Mouse (Mus musculus) heart, postnatal 4 days (tissue): ENCODE measurements around the gene Gm28048. TPM values are rescaled to one million over a fixed set of nuclear protein-coding genes. Genes with fewer than 3 reads are reported as not detected.

Source experiments
- DNase-seq: peaks from one replicate; pipeline ENCODE4 v3.0.0; 2021
- total RNA-seq, 2 experiments: library from RNA; stranded (reverse); gene quantifications; 2 replicates each; pipeline ENCODE4 v1.2.3; 2021

Gm28048 gene
- total RNA-seq, 2 experiments from 2014 or later = 7.6 to 8.1 TPM

DNA sequence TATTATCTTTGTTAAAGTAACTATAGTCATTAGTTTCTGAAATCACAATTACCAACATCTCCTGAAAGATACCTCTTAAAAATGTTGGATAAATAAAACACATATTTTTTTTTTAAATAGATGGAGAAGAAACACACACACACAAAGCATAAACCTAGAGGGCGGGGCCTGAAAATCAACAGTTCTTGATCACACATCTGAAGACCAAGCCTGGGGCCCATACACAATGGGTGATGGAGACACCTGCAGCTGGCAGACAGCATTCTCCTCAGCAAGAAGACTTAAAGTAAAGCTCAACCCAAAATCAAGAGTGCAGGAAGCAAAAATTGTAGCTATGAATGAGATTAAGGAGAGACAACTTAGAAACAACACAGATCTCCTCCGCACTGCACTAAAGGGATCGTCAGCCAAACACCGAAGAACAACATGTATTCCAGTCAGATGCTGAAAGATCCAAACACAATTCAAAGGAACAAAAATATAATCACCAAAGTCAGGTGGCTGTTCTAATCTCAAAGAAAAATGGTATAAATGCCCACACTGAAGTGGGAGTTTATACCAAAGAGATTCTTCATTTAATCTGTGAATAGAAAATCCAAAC is 44.1 kb downstream of the Gm28048 start:
- DNase-seq = no peak

DNA sequence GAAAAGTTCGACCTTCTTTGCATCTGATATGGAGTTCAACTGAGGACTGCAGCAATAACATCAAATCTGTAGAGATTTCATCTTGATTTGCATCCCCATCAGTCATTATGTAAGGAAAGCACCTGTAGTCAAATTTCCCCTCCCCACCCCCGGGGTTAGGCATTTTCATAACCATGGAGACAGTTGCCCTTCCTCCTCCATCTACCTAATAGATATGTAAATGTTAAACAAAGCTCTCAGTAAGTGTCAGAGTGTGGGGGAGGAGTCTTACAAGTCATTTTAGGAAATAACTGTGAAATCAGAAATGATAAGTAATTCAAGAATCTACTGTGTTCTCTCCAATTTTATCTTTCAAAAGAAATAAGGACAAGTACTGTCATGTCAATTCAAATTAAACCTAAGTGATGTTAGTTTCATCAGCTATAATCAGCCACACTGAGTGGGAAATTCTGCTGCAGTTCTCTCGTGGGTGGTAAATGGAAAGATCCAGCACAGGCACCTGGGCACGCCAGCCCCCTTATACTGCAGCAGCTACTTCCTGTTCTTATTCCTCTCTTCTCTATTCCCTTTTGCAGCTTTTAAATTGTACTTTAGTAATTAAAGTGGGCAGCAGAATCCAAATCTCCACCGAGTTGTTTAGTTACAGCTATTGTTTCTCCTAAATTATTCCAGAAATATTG is 45.3 kb downstream of the Gm28048 start:
- no peak for DNase-seq

DNA sequence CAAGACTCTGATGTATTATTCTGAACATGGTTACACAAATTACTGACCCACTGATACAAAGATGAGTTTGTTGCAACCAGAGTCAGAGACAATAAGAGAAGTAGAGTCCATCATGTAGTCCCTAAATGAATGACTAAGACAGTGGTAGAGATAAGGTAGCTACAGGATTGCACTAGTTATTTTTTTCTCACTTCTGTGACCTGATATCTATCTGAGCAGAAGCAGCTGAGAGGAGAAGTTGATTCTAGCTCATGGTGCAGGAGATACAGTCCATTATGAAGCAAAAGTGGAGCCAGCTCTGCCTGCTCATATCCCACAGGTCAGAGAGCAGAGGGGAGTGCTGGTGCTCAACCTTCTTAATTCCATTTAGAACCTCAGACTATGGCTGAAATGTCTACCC is 49.7 kb downstream of the Gm28048 start:
- DNase-seq = no peak

DNA sequence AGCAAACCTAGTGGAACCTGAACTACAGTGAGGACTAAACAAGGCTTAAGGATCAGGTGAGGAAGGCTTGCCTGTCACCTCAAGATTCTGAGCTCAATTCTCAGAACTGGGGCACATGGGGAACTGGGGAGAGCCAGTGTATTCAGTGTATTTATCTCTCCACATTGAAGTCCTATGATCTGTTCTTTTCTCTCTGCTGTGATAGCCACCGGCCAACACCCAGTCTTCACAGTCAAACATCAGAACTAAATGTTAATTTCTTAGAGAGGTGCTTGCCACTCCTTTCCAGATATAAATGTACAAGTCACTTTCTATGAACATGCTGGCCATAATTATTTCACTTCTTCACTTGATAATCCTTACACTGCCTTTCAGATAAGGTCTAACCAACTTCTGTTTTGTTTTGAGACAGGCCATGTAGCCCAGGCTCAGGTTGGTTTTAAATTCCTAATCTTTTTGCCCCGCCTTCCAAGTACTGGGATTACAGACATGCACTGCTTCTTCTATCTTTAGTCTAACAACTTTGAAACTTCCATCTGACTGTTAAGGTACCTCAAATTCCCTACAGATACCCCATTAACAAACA is 50.5 kb downstream of the Gm28048 start:
- DNase-seq = no peak

DNA sequence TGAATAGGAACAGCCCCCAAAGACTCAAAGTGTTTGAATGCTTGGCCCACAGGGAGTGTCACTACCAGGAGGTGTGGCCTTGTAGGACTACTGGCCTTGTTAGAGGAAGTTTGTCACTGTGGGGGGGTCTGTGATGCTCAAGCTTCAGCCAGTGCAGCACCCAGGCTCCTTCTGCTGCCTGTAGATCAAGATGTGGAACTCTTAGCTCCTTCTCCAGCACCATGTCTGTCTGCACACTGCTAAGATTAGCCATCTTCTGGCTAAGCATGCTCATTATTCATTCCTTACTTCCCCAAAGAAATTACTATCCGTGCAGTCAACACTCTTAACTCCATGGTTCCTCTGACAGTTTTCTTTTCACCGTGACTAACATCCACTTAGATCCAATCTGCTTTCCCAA is 51.8 kb downstream of the Gm28048 start:
- DNase-seq = no peak

DNA sequence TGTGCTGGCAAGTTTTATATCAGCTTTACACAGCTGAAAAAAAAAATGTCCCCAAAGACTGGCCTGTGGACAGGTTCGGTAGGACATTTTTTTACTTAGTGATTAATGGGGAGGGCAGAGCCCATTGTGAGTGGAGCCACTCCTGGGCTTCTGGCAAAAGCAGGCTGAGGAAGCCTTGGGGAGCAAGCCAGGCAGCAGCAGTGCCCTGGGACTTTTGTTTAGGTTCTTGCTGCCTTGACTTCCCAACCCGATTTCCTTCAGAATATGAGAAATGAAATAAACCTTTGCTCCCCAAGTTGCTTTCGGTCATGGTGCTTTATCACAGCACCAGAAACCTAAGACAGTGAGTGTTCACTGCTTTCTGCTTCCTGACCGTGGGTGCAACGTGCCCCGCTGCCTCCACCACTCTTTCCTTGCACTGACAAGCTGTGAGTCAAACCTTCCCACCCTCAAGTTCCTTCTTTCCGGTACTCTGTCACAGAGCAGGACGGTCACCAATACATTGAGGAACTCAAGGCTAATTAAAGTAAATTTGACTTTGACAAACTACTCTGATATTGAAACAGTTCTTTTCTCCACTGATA is 53.2 kb downstream of the Gm28048 start:
- no peak for DNase-seq

DNA sequence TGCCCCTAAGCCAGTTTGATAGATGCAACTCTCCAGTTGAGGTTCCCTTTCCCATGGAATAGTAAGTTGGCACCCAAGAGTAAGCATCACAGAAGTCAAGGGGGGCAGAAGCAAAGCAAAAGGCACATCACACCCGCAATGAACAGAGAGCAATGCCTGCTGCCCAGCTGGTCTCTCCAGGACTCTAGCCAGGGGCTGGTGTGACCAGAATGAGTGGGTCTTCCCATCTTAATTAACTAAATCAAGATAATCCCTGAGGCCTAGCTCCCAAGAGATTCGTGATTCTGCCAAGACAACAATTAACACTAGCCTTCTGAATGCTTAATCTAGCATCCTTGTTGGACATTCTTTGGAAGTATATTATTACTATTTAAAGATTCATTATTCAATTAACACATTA is 58.3 kb downstream of the Gm28048 start:
- DNase-seq = no peak

DNA sequence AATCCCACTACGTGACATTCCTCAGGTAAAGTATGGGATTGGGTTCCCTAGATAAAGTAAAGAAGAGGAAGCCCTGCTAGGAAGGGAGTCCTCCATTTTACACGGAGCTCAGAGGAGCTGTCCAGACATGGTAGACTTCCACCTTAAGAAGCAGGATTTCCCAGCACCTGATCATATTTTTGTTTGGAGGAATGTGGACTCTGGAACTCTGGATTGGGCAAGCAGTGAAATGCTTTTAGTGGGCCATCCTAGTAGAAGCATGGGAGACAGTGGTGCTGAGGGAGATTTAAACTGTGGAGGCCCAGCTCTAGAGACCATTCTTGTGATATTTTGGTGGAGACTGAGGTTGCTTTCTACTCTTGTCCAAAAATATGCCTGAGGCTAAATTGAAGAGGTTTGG is 59.3 kb downstream of the Gm28048 start:
- no peak for DNase-seq

DNA sequence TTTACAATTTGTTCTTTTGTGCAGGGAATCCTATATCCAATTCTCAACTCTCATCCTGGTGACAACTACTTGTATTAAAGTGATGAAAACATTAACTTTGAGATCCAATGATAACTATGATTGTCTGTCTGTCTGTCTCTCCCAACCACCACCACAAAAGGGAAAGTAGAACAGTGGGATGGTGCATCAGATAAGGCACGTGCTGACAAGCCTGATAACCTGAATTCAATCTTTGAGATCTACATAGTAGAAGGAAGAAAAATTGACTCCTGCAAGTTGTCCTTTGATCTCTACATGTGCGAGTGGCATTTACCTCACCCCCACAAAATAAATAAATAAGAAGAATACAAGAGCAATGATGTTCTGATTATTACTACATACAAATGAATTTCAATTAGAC is 62.6 kb downstream of the Gm28048 start:
- DNase-seq = no peak

DNA sequence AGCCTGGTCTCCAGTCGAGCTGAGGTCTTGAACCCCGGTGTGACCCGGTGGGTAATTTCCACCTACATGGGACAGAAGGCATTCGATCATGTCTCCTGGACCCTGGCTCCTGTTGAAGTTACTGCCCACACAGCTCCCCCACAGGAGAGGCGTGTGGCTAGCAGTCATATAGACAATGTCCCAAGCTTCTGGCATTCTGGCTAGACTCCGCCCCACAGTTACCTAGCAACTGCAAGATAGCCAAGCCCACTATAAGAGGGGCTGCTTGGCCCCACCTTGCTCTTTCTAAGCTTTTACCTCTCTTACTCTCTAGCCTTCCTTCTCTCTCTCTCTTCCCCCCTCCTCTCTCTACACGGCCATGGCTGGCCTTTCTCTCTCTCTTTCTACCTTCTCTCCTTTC is 64.1 kb downstream of the Gm28048 start:
- DNase-seq = no peak

DNA sequence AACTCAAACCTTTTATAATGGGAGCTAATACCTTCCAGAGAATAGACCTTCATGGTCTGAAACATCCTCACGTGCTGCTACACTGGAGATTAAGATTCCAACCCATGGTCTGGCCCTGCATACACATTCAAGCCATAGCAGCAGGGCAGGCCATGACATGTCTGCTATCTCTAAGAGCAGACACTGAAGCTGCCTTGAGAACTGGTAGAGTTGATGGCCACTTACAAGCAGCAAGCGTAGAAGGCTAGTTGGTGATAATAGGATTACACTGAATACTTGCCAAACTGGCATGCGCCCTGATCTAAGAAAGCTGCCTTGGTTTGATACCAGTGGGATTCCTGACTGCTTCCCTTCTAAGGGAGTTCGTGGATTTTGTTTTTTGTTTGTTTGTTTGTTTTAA is 68.1 kb downstream of the Gm28048 start:
- no peak for DNase-seq

DNA sequence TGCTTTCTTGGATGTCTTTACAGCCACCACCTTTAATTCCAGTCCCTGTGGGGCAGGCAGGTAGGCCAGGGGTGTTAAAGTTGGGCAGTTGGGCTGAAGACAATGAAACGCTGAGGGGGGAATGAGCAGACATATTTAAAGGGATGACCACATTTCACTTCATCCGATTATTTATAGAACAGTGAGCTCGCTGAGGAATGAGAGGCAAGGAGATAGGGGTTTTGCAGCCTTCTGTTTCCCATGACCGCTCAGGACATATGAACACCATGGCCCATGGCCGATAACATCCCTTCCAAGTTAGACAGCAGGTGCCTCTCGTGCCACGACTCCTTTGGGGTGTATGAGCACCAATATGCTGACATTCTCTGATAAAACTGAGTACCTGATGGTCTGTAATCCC is 70.1 kb downstream of the Gm28048 start:
- DNase-seq = peak; percentile 17

DNA sequence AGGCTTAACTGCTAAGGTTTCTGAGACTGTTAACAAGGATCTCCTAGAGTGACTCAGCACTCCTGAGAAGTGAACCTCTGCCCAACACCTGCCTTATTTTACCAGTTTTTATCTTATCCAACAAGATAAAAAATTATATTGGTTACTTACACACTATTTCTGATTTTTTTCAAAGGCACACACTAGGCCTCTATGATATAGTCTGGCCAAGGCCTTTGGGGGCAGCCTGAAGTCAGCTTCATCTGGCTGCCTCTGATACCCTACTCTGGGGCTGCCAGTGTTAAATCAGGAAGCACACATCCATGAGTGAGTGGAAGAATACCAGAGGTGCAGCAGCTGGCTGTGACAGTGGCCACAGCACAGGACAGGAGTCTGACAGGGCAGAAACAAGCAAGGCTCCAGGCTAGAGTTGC is 75.4 kb downstream of the Gm28048 start:
- DNase-seq = no peak

DNA sequence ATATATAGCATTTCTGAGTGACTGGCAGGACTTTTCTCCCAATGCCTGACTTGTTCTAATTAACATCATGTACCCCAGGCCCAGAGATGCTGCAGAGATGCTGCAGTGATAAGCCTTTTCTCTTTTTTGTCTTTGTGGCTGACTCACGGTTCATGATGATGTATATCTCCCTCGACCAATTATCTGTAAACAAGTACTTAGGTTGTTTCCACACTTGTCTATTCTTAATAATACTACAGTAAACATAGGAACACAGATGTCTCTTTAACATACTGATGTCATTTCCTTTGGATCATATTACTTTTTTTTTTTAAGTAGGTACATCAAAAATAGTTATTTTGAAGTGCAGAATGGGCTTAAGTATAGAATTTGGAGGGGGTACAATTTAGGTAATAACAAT is 79.0 kb downstream of the Gm28048 start:
- no peak for DNase-seq

DNA sequence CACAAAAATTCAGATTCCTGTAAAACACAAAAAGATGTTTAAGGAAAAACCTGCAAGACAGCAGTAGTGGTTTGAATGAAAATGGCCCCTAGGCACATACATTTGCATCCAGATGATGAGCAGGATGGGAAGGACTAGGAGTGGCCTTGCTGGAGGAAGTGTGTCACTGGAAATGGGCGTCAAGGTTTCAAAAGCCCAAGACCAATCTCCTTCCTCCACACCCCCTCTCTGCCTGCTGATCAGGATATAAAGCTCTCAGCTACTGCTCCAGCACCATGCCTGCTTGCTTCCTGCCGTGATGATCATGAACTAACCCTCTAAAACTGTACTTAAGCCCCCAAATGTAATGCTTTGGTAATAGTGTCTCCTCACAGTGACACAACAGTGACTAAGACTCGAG is 81.8 kb downstream of the Gm28048 start:
- DNase-seq = no peak

DNA sequence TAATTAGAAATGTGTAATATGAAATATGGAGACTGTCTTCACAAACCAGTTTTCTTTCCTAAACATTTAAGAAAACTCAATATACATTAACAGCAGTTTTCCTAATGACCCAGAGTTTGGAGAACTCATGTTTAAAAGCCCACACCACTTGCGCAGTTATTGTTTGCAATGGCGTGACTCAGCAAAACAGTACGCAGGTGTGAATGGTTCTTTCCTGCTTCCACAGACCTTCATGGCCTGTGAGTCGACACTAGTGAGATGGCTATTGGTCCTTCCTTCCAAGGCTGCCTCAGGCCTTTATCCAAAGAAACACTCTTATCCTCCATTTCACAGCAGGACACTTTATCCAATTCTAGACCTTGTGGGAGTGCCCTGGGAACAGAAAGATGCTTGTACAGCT is 84.2 kb downstream of the Gm28048 start:
- no peak for DNase-seq

DNA sequence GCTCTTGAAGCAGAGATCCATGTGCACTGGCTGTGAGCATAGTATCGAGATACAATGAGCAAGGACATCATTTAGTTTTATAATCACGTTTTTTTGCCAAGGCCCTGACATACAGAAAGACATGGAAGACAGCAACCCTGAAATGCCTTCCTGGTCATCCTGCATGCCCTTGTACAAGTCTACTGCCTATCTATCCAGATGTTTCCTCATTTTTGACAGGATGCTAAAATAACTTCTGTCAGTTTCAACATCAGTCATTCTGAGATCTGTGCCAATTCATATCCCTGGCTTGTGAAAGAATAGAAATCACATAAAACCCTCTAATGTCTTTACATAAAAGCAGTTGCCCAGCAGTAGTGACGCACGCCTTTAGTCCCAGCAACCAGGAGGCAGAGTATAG is 84.8 kb downstream of the Gm28048 start:
- DNase-seq = no peak

DNA sequence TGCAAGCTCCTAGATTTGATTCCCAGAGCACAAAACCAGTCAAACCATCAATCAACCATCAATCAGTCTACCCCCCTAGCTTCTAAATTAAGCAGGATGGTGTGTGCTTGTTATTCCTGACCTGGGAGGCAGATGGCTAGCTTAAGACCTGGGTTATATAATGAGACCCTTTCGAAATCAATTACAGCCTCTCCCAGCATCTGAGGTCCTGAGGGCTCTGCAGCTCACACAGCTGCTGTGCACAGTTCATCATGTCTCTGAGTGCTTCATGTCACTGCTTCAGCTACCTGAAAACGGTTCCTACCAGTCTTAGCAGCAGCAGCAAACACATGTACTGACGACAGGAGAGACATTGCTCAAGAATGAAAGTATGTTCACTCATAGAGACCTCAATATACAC is 88.8 kb downstream of the Gm28048 start:
- DNase-seq = no peak

DNA sequence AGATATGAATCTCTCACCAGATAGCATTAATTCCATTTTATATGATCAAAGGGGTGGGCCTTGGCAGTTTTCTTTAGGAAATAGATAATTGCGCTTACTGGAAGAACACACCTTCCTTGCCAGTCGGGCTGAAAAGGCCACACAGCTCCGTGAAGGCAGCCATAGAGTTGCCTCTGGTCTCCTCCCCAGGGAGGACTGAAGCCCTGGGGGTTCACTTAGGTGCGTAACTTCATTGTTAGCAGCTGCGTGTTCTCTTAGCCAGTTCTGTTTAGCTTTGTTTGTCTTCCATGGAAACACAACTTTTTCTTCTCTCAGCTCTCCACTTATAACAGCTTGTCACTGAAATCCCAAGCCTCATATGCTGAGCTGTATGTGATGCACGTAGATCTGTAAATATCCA is 89.4 kb downstream of the Gm28048 start:
- DNase-seq = no peak

DNA sequence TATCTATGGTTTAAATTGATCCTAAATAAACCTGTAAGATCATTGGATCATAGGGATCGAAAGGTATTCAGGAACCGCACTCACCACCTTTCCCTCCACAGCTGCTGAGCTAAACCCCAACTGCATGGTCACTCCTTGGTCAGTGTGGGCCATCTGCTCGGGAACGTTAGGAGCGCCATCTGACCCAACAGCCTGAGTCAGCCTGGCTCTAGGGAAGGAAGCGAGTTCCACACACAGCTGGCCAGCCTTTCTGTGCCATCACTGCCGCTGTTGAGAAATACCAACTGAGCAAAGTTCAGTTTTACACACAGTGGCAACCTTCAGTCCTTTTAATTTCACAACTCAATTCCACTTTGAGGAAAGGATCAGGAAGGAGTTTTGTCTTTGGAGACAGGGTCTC is 90.0 kb downstream of the Gm28048 start:
- DNase-seq = no peak

DNA sequence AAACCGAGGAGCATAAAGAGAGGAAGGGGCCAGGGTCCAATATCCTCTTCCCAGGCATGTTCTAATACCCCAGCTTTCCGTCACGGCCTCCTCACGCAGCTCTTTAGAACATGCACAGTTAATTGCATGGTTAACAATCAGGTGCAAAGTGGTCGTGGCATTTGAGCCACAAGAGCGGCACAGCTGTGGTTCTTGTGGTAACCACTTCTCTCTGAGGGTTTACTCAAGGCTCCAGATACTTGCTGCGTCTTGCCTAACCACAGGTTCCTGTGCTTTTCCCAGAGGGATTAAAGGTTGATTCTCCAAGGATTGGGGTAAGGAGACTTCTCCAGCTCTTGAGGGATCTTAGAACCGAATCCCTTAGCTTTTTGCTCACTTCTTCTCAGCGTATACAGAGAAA is 90.6 kb downstream of the Gm28048 start:
- DNase-seq = no peak

DNA sequence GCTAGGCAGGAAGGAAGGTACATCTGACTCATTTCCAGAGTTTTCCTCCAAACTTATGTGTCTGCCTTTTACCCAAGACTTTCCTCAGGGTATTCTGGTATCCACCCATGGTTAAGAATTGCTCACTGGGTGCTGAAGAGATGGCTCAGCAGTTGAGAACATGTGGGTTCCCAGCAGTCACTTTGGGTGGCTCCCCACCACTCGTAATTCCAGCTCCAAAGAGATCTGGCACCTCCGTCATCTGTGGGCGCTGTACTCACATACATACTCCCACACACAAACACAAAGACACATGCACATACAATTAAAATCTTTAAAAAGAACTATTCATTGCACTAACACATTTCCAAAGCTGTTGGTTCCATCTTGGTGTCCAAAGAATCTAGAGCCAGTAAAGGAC is 92.7 kb downstream of the Gm28048 start:
- no peak for DNase-seq

DNA sequence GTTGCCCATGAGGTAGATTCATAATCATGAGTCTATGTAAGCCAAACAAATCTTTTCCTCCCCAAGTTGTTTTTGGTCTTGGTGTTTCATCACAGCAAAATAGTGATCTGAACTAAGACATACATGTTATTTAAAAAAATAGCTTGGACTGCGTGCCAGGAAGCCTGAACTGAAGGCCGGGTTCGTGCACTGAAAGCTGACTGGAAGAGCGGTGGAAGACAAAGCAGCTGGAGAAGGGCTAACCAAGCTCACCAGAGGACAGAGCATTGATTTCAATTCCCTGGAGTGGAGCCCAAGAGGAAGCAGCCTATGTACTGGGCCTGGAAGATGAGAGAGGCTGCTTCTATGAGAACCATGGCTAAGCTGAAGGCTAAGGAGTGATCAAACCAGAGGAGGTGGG is 94.9 kb downstream of the Gm28048 start:
- DNase-seq = no peak

DNA sequence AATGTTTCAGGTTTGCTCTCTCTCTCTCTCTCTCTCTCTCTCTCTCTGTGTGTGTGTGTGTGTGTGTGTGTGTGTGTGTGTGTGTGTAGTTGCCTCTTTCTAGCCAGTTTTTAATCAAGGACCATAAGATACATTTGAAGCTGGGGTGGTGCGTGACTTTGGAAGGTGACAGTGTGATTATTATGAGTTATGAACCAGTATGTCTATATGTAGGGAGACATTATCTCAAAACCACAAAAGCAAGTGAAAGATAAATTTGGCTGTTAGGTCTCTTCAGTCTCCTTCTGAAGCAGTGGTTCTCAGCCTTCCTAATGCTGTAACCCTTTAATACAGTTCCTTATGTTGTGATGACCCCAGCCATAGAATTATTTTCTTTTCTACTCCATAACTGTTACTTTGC is 96.5 kb downstream of the Gm28048 start:
- no peak for DNase-seq
